Mouse (Mus musculus) heart, adult 2 months (tissue): ENCODE results near the gene 2410004B18Rik.

Source experiments
- CTCF ChIP-seq: fragments of 200-600 bp; IDR thresholded peaks from 2 replicates; pipeline ENCODE4 v1.8.1; 2022; ENCODE audit warnings: antibody characterized with exemption, mild to moderate bottlenecking, moderate library complexity
- EP300 ChIP-seq: fragments of 200-500 bp; IDR thresholded peaks from 2 replicates; pipeline ENCODE4 v1.6.1; 2011; ENCODE audit warnings: low read depth, low read length, control low read depth; ENCODE audit not compliant: insufficient read depth
- POLR2A ChIP-seq: fragments of 200-500 bp; IDR thresholded peaks from 2 replicates; pipeline ENCODE4 v1.6.1; 2011; ENCODE audit warnings: mild to moderate bottlenecking, low read depth, low read length, control low read depth; ENCODE audit not compliant: insufficient read depth

DNA sequence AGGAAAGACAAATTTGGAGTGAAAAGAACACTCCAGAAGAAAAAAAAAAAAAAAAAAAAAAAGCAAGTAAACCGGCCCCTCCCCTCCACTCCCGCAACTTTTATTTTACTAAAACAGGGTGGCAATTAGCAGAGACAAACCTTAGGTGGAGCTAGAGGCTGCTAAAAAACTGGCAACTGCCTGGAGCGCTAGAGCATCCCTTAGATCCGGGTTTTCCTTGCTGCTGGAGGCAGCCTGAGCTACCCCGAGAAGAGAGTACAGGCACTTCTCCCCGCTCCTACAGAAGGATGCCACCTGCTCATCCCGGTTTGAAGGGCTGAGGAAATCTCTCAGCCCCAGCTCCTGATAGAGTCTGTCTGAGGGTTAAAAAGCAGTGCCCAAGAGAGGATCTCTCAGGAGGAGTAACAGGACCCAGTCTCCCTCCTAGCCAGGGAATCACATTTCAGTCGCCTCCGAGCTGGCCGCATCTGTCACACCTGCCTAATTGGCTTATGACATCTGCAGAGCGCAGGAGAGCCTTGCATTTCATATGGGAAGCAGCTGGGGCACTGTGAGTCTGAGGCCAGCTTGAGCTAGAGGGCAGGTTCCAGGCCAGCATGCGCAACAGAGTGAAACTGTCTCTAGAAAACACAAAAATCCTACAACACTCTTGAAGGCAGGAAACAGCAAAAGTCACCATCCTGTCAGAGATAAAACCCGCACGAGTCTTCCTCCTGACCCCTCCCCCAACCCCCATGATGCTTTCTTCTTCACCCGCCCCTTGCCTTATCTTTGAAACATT, 12.4 kb downstream of the 2410004B18Rik start:
- TF ChIP-seq CTCF = peak; percentile 72
- TF ChIP-seq EP300 = peak; percentile 68; the same call in 1 of the 2 replicates
- no peak for TF ChIP-seq POLR2A
